ENCODE assay signal across 8 mouse cellular contexts in the genomic region with DNA sequence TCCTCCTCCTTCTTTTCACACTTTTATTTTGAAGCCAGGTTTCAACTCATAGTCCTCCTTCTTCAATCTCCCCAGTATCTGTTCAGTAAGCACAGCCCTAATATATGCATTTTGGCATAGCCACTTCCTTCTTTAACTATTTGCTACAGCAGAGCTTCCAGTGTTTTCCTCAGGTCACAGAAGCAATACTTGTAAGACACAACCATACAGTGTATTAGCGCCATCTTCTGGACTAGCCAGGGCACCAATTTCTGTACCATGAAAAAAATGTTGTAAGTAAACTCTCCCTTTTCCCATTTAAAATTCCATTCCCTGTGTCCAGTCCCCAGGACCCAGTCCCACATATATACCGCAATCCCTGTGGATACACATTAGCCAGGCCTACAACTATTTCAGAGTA. TPM values are rescaled to one million over a fixed set of nuclear protein-coding genes. Genes with fewer than 3 reads are reported as not detected.
DNase-seq lines count a peak whose midpoint lies in the region; ATAC-seq and TF ChIP-seq lines count a peak whose summit lies in the region.

No protein-coding gene starts in this region.

- no peak overlapping the region for H3K4me2 ChIP-seq in liver, postnatal 0 days (ENCODE audit: low read depth, low read length)
- H3K4me2 ChIP-seq in neural tube, embryonic 13.5 days, result no peak overlapping the region

- ATAC-seq in liver, postnatal 0 days, result peak; percentile 40
- peak; percentile 63; the same call in 1 of the 2 replicates for ATAC-seq in neural tube, embryonic 13.5 days (ENCODE audit: low read depth)

- peak; percentile 42 for DNase-seq in gastrocnemius, adult 18-20 months (ENCODE audit: low spot score)
- no peak for DNase-seq in gastrocnemius, adult 8-10 months (ENCODE audit: low spot score in 2 of 2)
- peak; percentile 84 for DNase-seq in R1 (ENCODE audit: low read depth, low spot score)
- DNase-seq in cerebellum, postnatal 14 days, result peak; percentile 66 to 68
- peak; percentile 42 to 66 for DNase-seq in frontal cortex, postnatal 36 days (ENCODE audit: low spot score in 2 of 2)
- DNase-seq in kidney, postnatal 10 days, result peak; percentile 72
- DNase-seq in liver, postnatal 0 days, result peak; percentile 47

- TF ChIP-seq EP300 in liver, postnatal 0 days (IDR thresholded peaks at IDR 0.05; ENCODE audit: low read depth), result no peak

- no peak overlapping the region for H3K4me3 ChIP-seq in liver, postnatal 0 days (ENCODE audit: low read depth, low read length)
- H3K4me3 ChIP-seq in neural tube, embryonic 13.5 days, result no peak overlapping the region

- peak; percentile 84 for TF ChIP-seq CTCF in liver, postnatal 0 days (IDR thresholded peaks at IDR 0.05; ENCODE audit: low read depth)

- H3K9me3 ChIP-seq in liver, postnatal 0 days (ENCODE audit: low read length), result no peaks in the 10 kb centered on the region
- H3K9me3 ChIP-seq in neural tube, embryonic 13.5 days, result no peaks in the 10 kb centered on the region

- no peak overlapping the region for H3K9ac ChIP-seq in liver, postnatal 0 days (replicated peaks)
- H3K9ac ChIP-seq in neural tube, embryonic 13.5 days, result no peak overlapping the region

- H3K27me3 ChIP-seq in liver, postnatal 0 days (ENCODE audit: insufficient read depth, low read length), result no peaks in the 10 kb centered on the region
- no peaks in the 10 kb centered on the region for H3K27me3 ChIP-seq in neural tube, embryonic 13.5 days

- 0 out of 2 replicates have a peak, but pooled peaks cover 3% of the 10 kb centered on the region for H3K4me1 ChIP-seq in liver, postnatal 0 days (ENCODE audit: insufficient read depth)
- H3K4me1 ChIP-seq in neural tube, embryonic 13.5 days (replicated peaks), result no peaks in the 10 kb centered on the region

- H3K27ac ChIP-seq in liver, postnatal 0 days (ENCODE audit: low read depth), result no peak overlapping the region
- no peak overlapping the region for H3K27ac ChIP-seq in neural tube, embryonic 13.5 days (replicated peaks)

- no peaks in the 10 kb centered on the region for H3K36me3 ChIP-seq in liver, postnatal 0 days (replicated peaks; ENCODE audit: insufficient read depth, low read length)
- H3K36me3 ChIP-seq in neural tube, embryonic 13.5 days, result 0 out of 2 replicates have a peak, but pooled peaks cover 6% of the 10 kb centered on the region

- 3% methylated on average over 2 of the region's 2 CpGs for WGBS in liver, postnatal 0 days (ENCODE audit: insufficient replicate concordance)
- WGBS in neural tube, embryonic 13.5 days, result 12% methylated on average over 2 of the region's 2 CpGs

RNA-seq across cellular contexts. Expression of a gene that starts 17.9 kb away (rescaled TPM):
- total RNA-seq in gastrocnemius, adult 18-20 months (2021), result 1 to 10 TPM; 2.5 to 3.2 TPM
- 1 to 10 TPM; 2.2 to 3.3 (median 3.1) TPM for total RNA-seq in gastrocnemius, adult 8-10 months (2022)
- 2.6 and 2.7 TPM in 2 replicates for polyA plus RNA-seq in liver, postnatal 0 days (2015; fragmentation: Nextera tagmentation; extraction: Ambion mirVana)
- 14.2 and 14.7 TPM in 2 replicates for polyA plus RNA-seq in neural tube, embryonic 13.5 days (2015; fragmentation: Nextera tagmentation; extraction: Ambion mirVana)

RNA-seq across cellular contexts. Expression of a gene that starts 32.3 kb away (rescaled TPM):
- total RNA-seq in gastrocnemius, adult 18-20 months (2021), result under 1 TPM; 0.62 to 0.91 TPM
- under 1 TPM; 0.29 to 0.82 (median 0.59) TPM for total RNA-seq in gastrocnemius, adult 8-10 months (2022)
- 8.3 and 9.4 TPM in 2 replicates for polyA plus RNA-seq in liver, postnatal 0 days (2015; fragmentation: Nextera tagmentation; extraction: Ambion mirVana)
- 86.2 and 102 TPM in 2 replicates for polyA plus RNA-seq in neural tube, embryonic 13.5 days (2015; fragmentation: Nextera tagmentation; extraction: Ambion mirVana)

Comparison
In these comparisons a context has a peak if more than half of its experiments do, and no peak if none do; other contexts are left out.
1. DNase-seq: peak in gastrocnemius, adult 18-20 months (single experiment), R1 (single experiment), cerebellum, postnatal 14 days (2 of 2), frontal cortex, postnatal 36 days (2 of 2), kidney, postnatal 10 days (single experiment) and liver, postnatal 0 days (single experiment); none in gastrocnemius, adult 8-10 months (0 of 2).